Mouse (Mus musculus) embryonic fibroblast, embryonic 13.5 days (primary cell): ENCODE measurements at regions not wholly inside any gene's neighbourhood (a gene's known extent, or its start where the extent isn't known, plus 50 kb on each side); places are given as distances from the start of the nearest gene placed in this dataset.

Source experiments
- CTCF ChIP-seq: IDR thresholded peaks from 2 replicates; pipeline ENCODE4 v1.5.1; 2011; ENCODE audit warnings: mild to moderate bottlenecking, control low read depth, low read length, moderate library complexity, borderline replicate concordance; ENCODE audit not compliant: insufficient read depth
- POLR2A ChIP-seq: IDR thresholded peaks from 2 replicates; pipeline ENCODE4 v1.6.1; 2011; ENCODE audit warnings: low read depth, mild to moderate bottlenecking, control low read depth, low read length, moderate library complexity

GRCm38 (mm10) chr8:116430051-116430450 is 74.7 kb upstream of the Dynlrb2 start:
- TF ChIP-seq POLR2A (no peak), CTCF (no peak)
